Mouse (Mus musculus) embryonic facial prominence, embryonic 10.5 days (tissue): ENCODE data around the gene Ttc39d. TPM values are rescaled to one million over a fixed set of nuclear protein-coding genes. Genes with fewer than 3 reads are reported as not detected.
A peak's percentile ranks its signal among the peaks of the same experiment; 100 is the strongest.

Source experiments
- DNase-seq: peaks from one replicate; pipeline ENCODE4 v3.0.0-alpha.2; 2017; ENCODE audit warnings: low spot score
- H3K27ac ChIP-seq: fragments of 300-500 bp; sonication (generic); replicated peaks from 2 replicates; pipeline ENCODE4 v1.5.1; 2016; ENCODE audit warnings: mild to moderate bottlenecking
- H3K27me3 ChIP-seq: fragments of 300-500 bp; sonication (generic); replicated peaks from 2 replicates; pipeline ENCODE4 v1.6.1; 2016; ENCODE audit warnings: low read depth, mild to moderate bottlenecking; ENCODE audit not compliant: poor library complexity, severe bottlenecking
- H3K36me3 ChIP-seq: fragments of 300-500 bp; sonication (generic); replicated peaks from 2 replicates; pipeline ENCODE4 v1.6.1; 2016; ENCODE audit warnings: mild to moderate bottlenecking, moderate library complexity
- H3K4me1 ChIP-seq: fragments of 300-500 bp; sonication (generic); 2 replicates; pipeline ENCODE4 v1.6.1; 2016
- H3K4me3 ChIP-seq: fragments of 300-500 bp; sonication (generic); 2 replicates; pipeline ENCODE4 v1.5.1; 2016; ENCODE audit warnings: mild to moderate bottlenecking, moderate library complexity
- H3K9me3 ChIP-seq: fragments of 300-500 bp; sonication (generic); 2 replicates; pipeline ENCODE4 v1.6.1; 2016; ENCODE audit warnings: mild to moderate bottlenecking
- WGBS: fragments of 180-500 bp; shearing (Covaris S2); methylation state at CpG from one replicate; pipeline ENCODE4 v1.1.7; 2016; 5-methylcytosine and 5-hydroxymethylcytosine counted together
- polyA plus RNA-seq: library from polyadenylated mRNA; unstranded; fragments of >200 nt; fragmentation: Nextera tagmentation; extraction: Ambion mirVana; gene quantifications from 2 replicates; pipeline ENCODE4 v1.2.1, GENCODE M21; 2016

The Ttc39d gene
- polyA plus RNA-seq = 0.14 and 0.15 TPM in 2 replicates

GRCm38 (mm10) chr17:80206671-80207581 lies at the start of gene Ttc39d, which contains the start of gene Srsf7:
Ttc39d (plus strand) TSS chr17:80207460.
Srsf7 (minus strand) TSS chr17:80207307.
- Histone ChIP-seq H3K9me3 (no peaks in the 10 kb centered on the region), H3K4me1 (peaks cover 13% of the 10 kb centered on the region), H3K4me3 (peak within 1 kb of the TSS; percentile 83), H3K36me3 (peaks cover 39% of the 10 kb centered on the region), H3K27me3 (no peaks in the 10 kb centered on the region), H3K27ac (peak within 1 kb of the TSS; percentile 99)
- peak; percentile 97 for DNase-seq
- WGBS = under 1% methylated on average over 95 of the region's 95 CpGs

- no peak overlapping the region for H3K27ac ChIP-seq
- no peaks in the 10 kb centered on the region for H3K4me1 ChIP-seq
- H3K9me3 ChIP-seq = no peaks in the 10 kb centered on the region
- WGBS = 92% methylated on average over 6 of the region's 6 CpGs
- DNase-seq = no peak
- no peaks in the 10 kb centered on the region for H3K27me3 ChIP-seq
- H3K36me3 ChIP-seq = no peaks in the 10 kb centered on the region; the same call in 1 of the 2 replicates
- H3K4me3 ChIP-seq = no peak overlapping the region
Measured at GRCm38 (mm10) chr17:80157489-80157888, 49.8 kb upstream of the Ttc39d start.

GRCm38 (mm10) chr17:80160454-80160853 lies 46.8 kb upstream of the Ttc39d start:
- 85% methylated on average over 5 of the region's 5 CpGs for WGBS
- no peak for DNase-seq

GRCm38 (mm10) chr17:80163991-80164390 lies 43.3 kb upstream of the Ttc39d start:
- 90% methylated on average over 8 of the region's 8 CpGs for WGBS
- H3K27me3 ChIP-seq = no peaks in the 10 kb centered on the region

More at GRCm38 (mm10) chr17:80160454-80160853, 46.8 kb upstream of the Ttc39d start:
- Histone ChIP-seq H3K9me3 (no peaks in the 10 kb centered on the region), H3K27me3 (no peaks in the 10 kb centered on the region), H3K4me3 (no peak overlapping the region), H3K4me1 (no peaks in the 10 kb centered on the region), H3K27ac (no peak overlapping the region), H3K36me3 (no peaks in the 10 kb centered on the region)

GRCm38 (mm10) chr17:80165741-80166140 lies 41.5 kb upstream of the Ttc39d start:
- no peak overlapping the region for H3K4me3 ChIP-seq
- H3K27ac ChIP-seq = no peak overlapping the region
- H3K36me3 ChIP-seq = no peaks in the 10 kb centered on the region
- no peaks in the 10 kb centered on the region for H3K9me3 ChIP-seq
- no peak for DNase-seq
- WGBS = 84% methylated on average over 6 of the region's 6 CpGs
- peaks cover 26% of the 10 kb centered on the region for H3K4me1 ChIP-seq
- no peaks in the 10 kb centered on the region for H3K27me3 ChIP-seq

More at GRCm38 (mm10) chr17:80163991-80164390, 43.3 kb upstream of the Ttc39d start:
- no peaks in the 10 kb centered on the region for H3K36me3 ChIP-seq
- no peak overlapping the region for H3K4me3 ChIP-seq
- H3K9me3 ChIP-seq = no peaks in the 10 kb centered on the region
- peaks cover 22% of the 10 kb centered on the region for H3K4me1 ChIP-seq
- no peak overlapping the region for H3K27ac ChIP-seq
- no peak for DNase-seq

- Histone ChIP-seq H3K4me3 (no peak overlapping the region), H3K36me3 (no peaks in the 10 kb centered on the region), H3K4me1 (peaks cover 26% of the 10 kb centered on the region), H3K9me3 (no peaks in the 10 kb centered on the region), H3K27ac (no peak overlapping the region), H3K27me3 (no peaks in the 10 kb centered on the region)
- 87% methylated on average over 6 of the region's 6 CpGs for WGBS
- no peak for DNase-seq
Measured at GRCm38 (mm10) chr17:80166346-80166745, 40.9 kb upstream of the Ttc39d start.

GRCm38 (mm10) chr17:80167436-80167835 lies 39.8 kb upstream of the Ttc39d start:
- Histone ChIP-seq H3K4me1 (peaks cover 26% of the 10 kb centered on the region), H3K4me3 (no peak overlapping the region), H3K9me3 (no peaks in the 10 kb centered on the region), H3K36me3 (no peaks in the 10 kb centered on the region; the same call in 1 of the 2 replicates), H3K27ac (no peak overlapping the region), H3K27me3 (no peaks in the 10 kb centered on the region)
- 35% methylated on average over 4 of the region's 4 CpGs for WGBS
- DNase-seq = no peak

- WGBS = 53% methylated on average over 7 of the region's 7 CpGs
- H3K36me3 ChIP-seq = no peaks in the 10 kb centered on the region; the same call in 1 of the 2 replicates
- H3K27ac ChIP-seq = no peak overlapping the region
- H3K4me3 ChIP-seq = 0 out of 2 replicates have a peak overlapping the region, but pooled peaks have one; percentile 36
- DNase-seq = peak; percentile 16
- no peaks in the 10 kb centered on the region for H3K27me3 ChIP-seq
- H3K9me3 ChIP-seq = no peaks in the 10 kb centered on the region
- peaks cover 26% of the 10 kb centered on the region for H3K4me1 ChIP-seq
Measured at GRCm38 (mm10) chr17:80167851-80168251, 39.4 kb upstream of the Ttc39d start.

GRCm38 (mm10) chr17:80168425-80169182 lies 38.7 kb upstream of the Ttc39d start:
- H3K36me3 ChIP-seq = no peaks in the 10 kb centered on the region; the same call in 1 of the 2 replicates
- H3K4me1 ChIP-seq = peaks cover 26% of the 10 kb centered on the region
- peak; percentile 79 for DNase-seq
- peak overlapping the region; percentile 36 for H3K4me3 ChIP-seq
- WGBS = 28% methylated on average over 16 of the region's 16 CpGs
- H3K27ac ChIP-seq = peak overlapping the region; percentile 64
- no peaks in the 10 kb centered on the region for H3K9me3 ChIP-seq
- no peaks in the 10 kb centered on the region for H3K27me3 ChIP-seq

GRCm38 (mm10) chr17:80169792-80170191 lies 37.5 kb upstream of the Ttc39d start:
- Histone ChIP-seq H3K9me3 (no peaks in the 10 kb centered on the region), H3K4me1 (peaks cover 31% of the 10 kb centered on the region), H3K27me3 (no peaks in the 10 kb centered on the region), H3K36me3 (no peaks in the 10 kb centered on the region; the same call in 1 of the 2 replicates), H3K27ac (no peak overlapping the region), H3K4me3 (no peak overlapping the region)
- no peak for DNase-seq
- WGBS = 91% methylated on average over 6 of the region's 6 CpGs

- Histone ChIP-seq H3K4me3 (no peak overlapping the region), H3K4me1 (peaks cover 37% of the 10 kb centered on the region), H3K9me3 (no peaks in the 10 kb centered on the region), H3K27ac (no peak overlapping the region), H3K27me3 (no peaks in the 10 kb centered on the region), H3K36me3 (no peaks in the 10 kb centered on the region; the same call in 1 of the 2 replicates)
- whole genome bisulfite sequencing = 89% methylated on average over 7 of the region's 7 CpGs
- no peak for DNase-seq
Measured at GRCm38 (mm10) chr17:80170951-80171350, 36.3 kb upstream of the Ttc39d start.

- WGBS = 91% methylated on average over 4 of the region's 4 CpGs
Measured at GRCm38 (mm10) chr17:80171948-80172347, 35.3 kb upstream of the Ttc39d start.

More at GRCm38 (mm10) chr17:80171948-80172347, 35.3 kb upstream of the Ttc39d start:
- Histone ChIP-seq H3K36me3 (no peaks in the 10 kb centered on the region; the same call in 1 of the 2 replicates), H3K27ac (no peak overlapping the region), H3K27me3 (no peaks in the 10 kb centered on the region), H3K4me3 (no peak overlapping the region), H3K4me1 (peaks cover 36% of the 10 kb centered on the region), H3K9me3 (no peaks in the 10 kb centered on the region)
- no peak for DNase-seq
